Mouse (Mus musculus): ENCODE data around the gene Nectin4. TPM values are rescaled to one million over a fixed set of nuclear protein-coding genes. Genes with fewer than 3 reads are reported as not detected.

Nectin4 gene
- total RNA-seq (2012; rRNA removed) = 2.1 and 2.7 TPM in 2 replicates
- total RNA-seq (2014; rRNA removed) = 0.22 and 0.30 TPM in 2 replicates
- polyA plus RNA-seq (2012; ENCODE audit: insufficient read length, low read depth) = 0.49 and 0.52 TPM in 2 replicates

DNA sequence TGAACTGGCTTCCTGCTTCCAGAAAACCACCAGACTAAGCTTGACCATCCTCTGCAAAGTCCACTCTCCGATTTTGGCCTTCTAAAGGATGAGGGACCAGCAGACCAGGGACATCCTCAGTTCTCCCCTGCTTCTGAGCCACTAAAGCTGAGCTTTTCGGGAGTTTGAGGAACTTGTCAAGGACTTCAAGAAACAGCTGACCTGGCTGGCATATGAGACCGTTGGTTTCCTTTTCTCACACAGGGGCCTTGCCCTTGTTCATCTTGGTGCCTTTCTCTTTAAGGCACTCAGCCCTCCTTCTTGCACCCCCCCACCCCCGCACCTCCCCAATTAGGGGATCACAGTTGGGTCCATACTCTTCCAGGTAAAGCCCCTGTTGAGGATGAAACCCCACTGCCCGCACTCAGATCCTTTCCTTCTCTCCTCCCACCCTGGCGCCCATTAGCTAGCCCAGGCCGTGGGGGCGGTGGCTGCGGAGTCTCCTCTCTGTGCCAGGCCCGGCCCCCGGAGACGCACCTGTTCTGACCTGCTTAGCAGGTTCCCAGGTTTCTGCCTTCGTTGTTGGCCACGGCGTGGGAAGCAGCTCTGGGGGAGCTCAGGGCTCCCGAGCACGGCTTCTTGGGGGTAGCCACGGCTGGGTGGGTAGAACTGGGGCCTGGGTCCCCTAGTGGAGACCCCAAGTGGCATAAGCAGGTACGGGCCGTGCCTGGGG lies at the start of gene Nectin4:
Nectin4 (plus strand) TSS at position 255 of the 712 bp plus-strand sequence.
- H3K9me3 ChIP-seq (replicated peaks; ENCODE audit: low read length) = no peaks in the 10 kb centered on the region
- no peak within 1 kb of the TSS for H3K4me3 ChIP-seq (replicated peaks in 1 of 3; ENCODE audit: low read depth in 2 of 3, low read length in 2 of 3, poor library complexity in 1 of 3)
- no peak within 1 kb of the TSS for H3K4me2 ChIP-seq (ENCODE audit: insufficient read depth, low read depth, poor library complexity, severe bottlenecking)
- H3K27ac ChIP-seq (ENCODE audit: insufficient read depth, low read depth) = no peak within 1 kb of the TSS
- dilution Hi-C loops (cut with MboI; ENCODE audit: extremely low pct_ligation_motif_present, extremely low pct_unique_long_range_greater_than_20kb, low sequenced_read_pairs) = no loop called here
- no peaks in the 10 kb centered on the region for H3K4me1 ChIP-seq (ENCODE audit: control insufficient read depth in 1 of 2, insufficient read depth in 2 of 2)
- no peaks in the 10 kb centered on the region for H3K36me3 ChIP-seq (replicated peaks in 1 of 2; ENCODE audit: control insufficient read depth in 1 of 2, insufficient read depth in 1 of 2, low read length in 1 of 2)
- H3K27me3 ChIP-seq (replicated peaks) = peaks cover 3% of the 10 kb centered on the region
- TF ChIP-seq JUND (conservative IDR thresholded peaks at IDR 0.05; ENCODE audit: low read depth, low read length) (no peak), ELF1 (IDR thresholded peaks at IDR 0.05; ENCODE audit: low read depth, low read length) (no peak)
- H3K79me2 ChIP-seq (replicated peaks; ENCODE audit: control insufficient read depth, extremely low read depth, insufficient read depth, poor library complexity, severe bottlenecking) = no peaks in the 10 kb centered on the region
- H3K9ac ChIP-seq (ENCODE audit: insufficient read depth, low read depth) = no peak within 1 kb of the TSS
- in situ Hi-C loops (cut with MboI; ENCODE audit: low pct_ligation_motif_present, low pct_unique_long_range_greater_than_20kb, low sequenced_read_pairs) = no loop called here
- DNase-seq (ENCODE audit: extremely low read depth) = no peak

- no peak for TF ChIP-seq KAT2A (IDR thresholded peaks at IDR 0.05; ENCODE audit: insufficient replicate concordance, low read length)
- no peak for TF ChIP-seq MAFK (IDR thresholded peaks at IDR 0.05; ENCODE audit: insufficient replicate concordance, low read length)
- no peak for TF ChIP-seq ETS1 (conservative IDR thresholded peaks at IDR 0.05; ENCODE audit: low read depth, low read length)
- no peak for TF ChIP-seq RAD21 (IDR thresholded peaks at IDR 0.05; ENCODE audit: low read depth, low read length)
- TF ChIP-seq CHD1 (IDR thresholded peaks at IDR 0.05; ENCODE audit: low read depth, low read length) = no peak
- TF ChIP-seq BHLHE40 (IDR thresholded peaks at IDR 0.05; ENCODE audit: low read depth, low read length) = no peak
- no peak for TF ChIP-seq NRF1 (IDR thresholded peaks at IDR 0.05; ENCODE audit: low read depth, low read length)
- TF ChIP-seq POLR2AphosphoS2 (IDR thresholded peaks at IDR 0.05; ENCODE audit: low read depth, low read length) = no peak
- no peak for TF ChIP-seq USF2 (conservative IDR thresholded peaks at IDR 0.05; ENCODE audit: low read depth, low read length)
- TF ChIP-seq NELFE (IDR thresholded peaks at IDR 0.05; ENCODE audit: low read depth, low read length) = no peak
- no peak for TF ChIP-seq HCFC1 (IDR thresholded peaks at IDR 0.05; ENCODE audit: low read depth, low read length)
- no peak for TF ChIP-seq MXI1 (IDR thresholded peaks at IDR 0.05; ENCODE audit: low read depth, low read length)
- no peak for TF ChIP-seq CHD2 (IDR thresholded peaks at IDR 0.05; ENCODE audit: low read length)
- Histone ChIP-seq H3K9ac (ENCODE audit: insufficient read depth, low read depth) (no peak overlapping the region), H3K4me1 (ENCODE audit: control insufficient read depth in 1 of 2, insufficient read depth in 2 of 2) (peaks cover 0 to 12% of the 10 kb centered on the region in 2 experiments; a peak in 2 of 4 replicates), H3K4me2 (ENCODE audit: insufficient read depth, low read depth, poor library complexity, severe bottlenecking) (no peak overlapping the region), H3K27me3 (replicated peaks) (no peaks in the 10 kb centered on the region), H3K79me2 (replicated peaks; ENCODE audit: control insufficient read depth, extremely low read depth, insufficient read depth, poor library complexity, severe bottlenecking) (no peaks in the 10 kb centered on the region), H3K36me3 (replicated peaks in 1 of 2; ENCODE audit: control insufficient read depth in 1 of 2, insufficient read depth in 1 of 2, low read length in 1 of 2) (peaks cover 0 to 15% of the 10 kb centered on the region in 2 experiments), H3K4me3 (replicated peaks in 1 of 3; ENCODE audit: low read depth in 2 of 3, low read length in 2 of 3, poor library complexity in 1 of 3) (no peak overlapping the region), H3K9me3 (replicated peaks; ENCODE audit: low read length) (no peaks in the 10 kb centered on the region), H3K27ac (ENCODE audit: insufficient read depth, low read depth) (no peak overlapping the region)
- in situ Hi-C loops (cut with MboI; ENCODE audit: low pct_ligation_motif_present, low pct_unique_long_range_greater_than_20kb, low sequenced_read_pairs) (no loop called here), dilution Hi-C loops (cut with MboI; ENCODE audit: extremely low pct_ligation_motif_present, extremely low pct_unique_long_range_greater_than_20kb, low sequenced_read_pairs) (no loop called here)
- no peak for DNase-seq (ENCODE audit: extremely low read depth)
Measured at GRCm38 (mm10) chr1:171320151-171320550, 49.7 kb upstream of the Nectin4 start.
